Mouse (Mus musculus): Measurements from ENCODE around the gene Nfkbid.

- TF ChIP-seq CTCF (IDR thresholded peaks at IDR 0.05; ENCODE audit: extremely low read depth, insufficient read depth, low read length) (no peak), POLR2A (IDR thresholded peaks at IDR 0.05; ENCODE audit: extremely low read depth, insufficient read depth, low read length) (no peak)
Measured at GRCm38 (mm10) chr7:30411023-30411422, 10.5 kb upstream of the Nfkbid start.

All from cortical plate, adult 2 months (tissue).